Mouse (Mus musculus): ENCODE measurements around the gene Prdx4.

DNA sequence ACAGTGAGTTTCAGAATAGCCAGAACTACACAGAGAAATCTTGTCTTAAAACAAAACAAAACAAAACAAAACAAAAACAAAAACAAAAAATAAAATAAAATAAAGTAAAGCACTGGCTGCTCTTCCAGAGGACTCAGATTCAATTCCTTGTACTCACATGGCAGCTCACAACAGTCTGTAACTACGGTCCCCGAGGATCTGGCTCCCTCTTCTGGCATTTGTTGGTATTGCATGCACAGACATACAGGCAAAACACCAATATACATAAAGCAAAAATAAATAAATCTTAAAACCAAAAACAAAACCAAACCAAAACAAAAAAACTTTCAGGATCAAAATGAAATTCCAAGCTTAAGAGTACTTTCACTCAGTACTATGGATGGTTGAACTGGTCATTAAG lies 36.0 kb upstream of the Prdx4 start:
- TF ChIP-seq TAL1 (IDR thresholded peaks at IDR 0.05; ENCODE audit: low read length), result no peak
- no peak for TF ChIP-seq GATA1 (IDR thresholded peaks at IDR 0.05; ENCODE audit: low read length)
